Mouse (Mus musculus) ES-E14 (cell line): ENCODE data around the gene Elmo3.

Source experiments
- CHD2 ChIP-seq: IDR thresholded peaks from 2 replicates; pipeline ENCODE4 v1.6.1; 2014; ENCODE audit warnings: mild to moderate bottlenecking, low read depth, low read length, inconsistent platforms
- HCFC1 ChIP-seq: IDR thresholded peaks from 2 replicates; pipeline ENCODE4 v1.6.1; 2012; ENCODE audit warnings: low read length, inconsistent platforms, borderline replicate concordance; ENCODE audit not compliant: insufficient read depth
- MAFK ChIP-seq: IDR thresholded peaks from 2 replicates; pipeline ENCODE4 v1.6.1; 2014; ENCODE audit warnings: mild to moderate bottlenecking, low read depth, low read length, inconsistent platforms; ENCODE audit not compliant: insufficient read depth
- ZNF384 ChIP-seq: IDR thresholded peaks from 2 replicates; pipeline ENCODE4 v1.6.1; 2012; ENCODE audit warnings: low read depth, low read length, inconsistent platforms

DNA sequence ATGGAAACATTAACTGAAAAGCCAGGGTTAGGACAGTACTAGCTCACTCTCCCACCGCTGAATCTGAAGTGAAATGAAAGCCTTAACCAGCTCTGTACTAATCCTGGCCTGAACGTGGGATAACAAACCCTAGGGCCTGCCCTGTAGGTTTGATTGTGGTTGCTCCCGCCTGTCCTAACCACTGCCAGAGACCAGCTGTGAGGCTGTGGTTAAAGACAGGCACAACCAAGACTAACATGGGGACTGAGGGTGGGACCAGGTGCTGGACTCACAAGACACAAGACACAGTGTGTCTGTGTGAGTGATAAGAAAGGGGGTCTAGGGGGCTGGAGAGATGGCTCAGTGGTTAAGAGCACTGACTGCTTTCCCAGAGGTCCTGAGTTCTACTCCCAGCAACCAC, 24.8 kb upstream of the Elmo3 start:
- TF ChIP-seq MAFK: no peak
- TF ChIP-seq ZNF384: no peak
- no peak for TF ChIP-seq CHD2
- TF ChIP-seq HCFC1: no peak
